Mouse (Mus musculus) thymus, adult 2 months (tissue): Measurements from ENCODE around the gene Dnah17.

ENCODE experiments used
- CTCF ChIP-seq: fragments of 200-500 bp; IDR thresholded peaks from 2 replicates; pipeline ENCODE4 v1.5.1; 2012; ENCODE audit warnings: mild to moderate bottlenecking, control low read depth, low read length, moderate library complexity, borderline replicate concordance; ENCODE audit not compliant: control insufficient read depth, poor library complexity, insufficient read depth; ENCODE audit errors: extremely low read depth
- POLR2A ChIP-seq: fragments of 200-500 bp; IDR thresholded peaks from 2 replicates; pipeline ENCODE4 v1.6.1; 2012; ENCODE audit warnings: mild to moderate bottlenecking, low read length, control low read depth, moderate library complexity; ENCODE audit not compliant: control insufficient read depth, poor library complexity, insufficient read depth; ENCODE audit errors: extremely low read depth

DNA sequence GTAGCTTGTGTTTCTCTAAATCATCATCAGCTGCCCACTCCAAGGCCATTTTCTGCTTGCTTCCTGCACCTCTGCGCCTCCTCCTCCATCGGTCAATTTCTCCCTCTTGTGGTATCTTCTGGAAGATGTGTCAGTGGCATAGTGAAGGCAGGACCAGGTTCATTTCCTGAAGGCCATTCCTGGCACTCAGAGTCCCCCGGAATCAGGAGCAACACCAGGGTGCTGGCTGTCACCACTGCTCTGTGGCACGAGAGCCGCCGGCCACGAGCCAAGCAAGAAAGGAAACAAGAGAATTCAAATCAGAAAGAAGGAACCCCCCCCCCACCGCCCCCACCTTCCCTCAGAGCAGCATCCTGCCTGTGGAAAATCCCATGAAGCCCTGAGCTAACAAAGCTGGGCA, 1.7 kb upstream of the Dnah17 start:
- TF ChIP-seq POLR2A (no peak), CTCF (no peak)
